Mouse (Mus musculus) neural tube, embryonic 13.5 days (tissue): Measurements from ENCODE around the gene Nfkbid. TPM values are rescaled to one million over a fixed set of nuclear protein-coding genes. Genes with fewer than 3 reads are reported as not detected.

Experiments used
- ATAC-seq: fragments of 200-750 bp; cut with Nextera tagmentation; 2 replicates; pipeline ENCODE4 v1.8.0; 2017; ENCODE audit warnings: low read depth, mild to moderate bottlenecking, moderate TSS enrichment, moderate library complexity
- H3K27ac ChIP-seq: fragments of 300-500 bp; sonication (generic); replicated peaks from 2 replicates; pipeline ENCODE4 v1.5.1; 2015; ENCODE audit warnings: moderate library complexity, mild to moderate bottlenecking, inconsistent platforms
- H3K27me3 ChIP-seq: fragments of 300-500 bp; sonication (generic); 2 replicates; pipeline ENCODE4 v1.6.1; 2015; ENCODE audit warnings: mild to moderate bottlenecking, inconsistent platforms
- H3K36me3 ChIP-seq: fragments of 300-500 bp; sonication (generic); 2 replicates; pipeline ENCODE4 v1.6.1; 2015; ENCODE audit warnings: mild to moderate bottlenecking, inconsistent platforms
- H3K4me1 ChIP-seq: fragments of 300-500 bp; sonication (generic); replicated peaks from 2 replicates; pipeline ENCODE4 v1.6.1; 2015; ENCODE audit warnings: inconsistent platforms
- H3K4me2 ChIP-seq: fragments of 300-500 bp; sonication (generic); 2 replicates; pipeline ENCODE4 v1.6.1; 2015; ENCODE audit warnings: inconsistent platforms, mild to moderate bottlenecking, moderate library complexity
- H3K4me3 ChIP-seq: fragments of 300-500 bp; sonication (generic); 2 replicates; pipeline ENCODE4 v1.5.1; 2015; ENCODE audit warnings: mild to moderate bottlenecking, inconsistent platforms
- H3K9ac ChIP-seq: fragments of 300-500 bp; sonication (generic); 2 replicates; pipeline ENCODE4 v1.6.1; 2015; ENCODE audit warnings: moderate library complexity, mild to moderate bottlenecking, inconsistent platforms
- H3K9me3 ChIP-seq: fragments of 300-500 bp; sonication (generic); 2 replicates; pipeline ENCODE4 v1.6.1; 2016; ENCODE audit warnings: inconsistent platforms
- WGBS: fragments of 180-500 bp; shearing (Covaris S2); methylation state at CpG from one replicate; pipeline ENCODE4 v1.1.7; 2015; 5-methylcytosine and 5-hydroxymethylcytosine counted together
- polyA plus RNA-seq: library from polyadenylated mRNA; unstranded; fragments of >200 nt; fragmentation: Nextera tagmentation; extraction: Ambion mirVana; gene quantifications from 2 replicates; pipeline ENCODE4 v1.2.1, GENCODE M21; 2015

The Nfkbid gene
- polyA plus RNA-seq, 1 experiment from 2014 or later = 2.8 TPM

GRCm38 (mm10) chr7:30411023-30411422 is 10.5 kb upstream of the Nfkbid start:
- no peaks in the 10 kb centered on the region for H3K9me3 ChIP-seq
- no peak overlapping the region for H3K27ac ChIP-seq
- 75% methylated on average over 3 of the region's 3 CpGs for WGBS
- H3K4me2 ChIP-seq = no peak overlapping the region
- H3K4me3 ChIP-seq = no peak overlapping the region
- no peaks in the 10 kb centered on the region for H3K36me3 ChIP-seq
- no peaks in the 10 kb centered on the region for H3K4me1 ChIP-seq
- no peak overlapping the region for H3K9ac ChIP-seq
- H3K27me3 ChIP-seq = 0 out of 2 replicates have a peak, but pooled peaks cover 3% of the 10 kb centered on the region
- no peak for ATAC-seq

GRCm38 (mm10) chr7:30412735-30413147 is 8.8 kb upstream of the Nfkbid start:
- H3K27me3 ChIP-seq = 0 out of 2 replicates have a peak, but pooled peaks cover 1% of the 10 kb centered on the region
- ATAC-seq = no peak
- H3K9me3 ChIP-seq = no peaks in the 10 kb centered on the region
- H3K4me2 ChIP-seq = no peak overlapping the region
- no peak overlapping the region for H3K4me3 ChIP-seq
- H3K27ac ChIP-seq = no peak overlapping the region
- 54% methylated on average over 4 of the region's 4 CpGs for WGBS
- no peaks in the 10 kb centered on the region for H3K36me3 ChIP-seq
- no peak overlapping the region for H3K9ac ChIP-seq
- no peaks in the 10 kb centered on the region for H3K4me1 ChIP-seq

DNA sequence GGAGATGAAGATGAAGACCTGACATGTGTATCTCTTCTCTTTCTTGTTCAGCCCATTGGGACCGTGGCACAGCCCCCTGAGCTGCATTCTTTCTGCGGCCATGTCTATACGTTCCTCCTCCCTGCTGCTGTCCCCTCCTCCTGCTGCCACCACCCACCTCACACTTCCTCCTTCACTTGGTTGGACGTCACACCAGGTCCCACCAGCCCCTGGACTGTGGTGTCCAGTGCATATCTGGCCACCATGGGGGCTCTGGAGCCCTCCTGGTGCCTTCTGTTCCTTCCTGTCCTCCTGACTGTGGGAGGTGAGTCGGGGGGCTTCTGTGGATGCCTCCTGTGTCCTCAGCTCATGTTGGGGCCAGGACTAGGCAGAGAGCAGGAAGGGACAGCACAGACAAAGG is 7.9 kb upstream of the Nfkbid start, which contains the start of gene Tyrobp:
Gene Tyrobp, plus strand, starts transcription at position 165 of the 400 bp plus-strand sequence.
- H3K27ac ChIP-seq = no peak within 1 kb of the TSS
- H3K36me3 ChIP-seq = no peaks in the 10 kb centered on the region
- H3K4me2 ChIP-seq = no peak within 1 kb of the TSS
- H3K4me3 ChIP-seq = no peak within 1 kb of the TSS
- no peak for ATAC-seq
- 72% methylated on average over 5 of the region's 5 CpGs for WGBS
- no peaks in the 10 kb centered on the region for H3K27me3 ChIP-seq
- no peaks in the 10 kb centered on the region for H3K9me3 ChIP-seq
- no peaks in the 10 kb centered on the region for H3K4me1 ChIP-seq
- H3K9ac ChIP-seq = no peak within 1 kb of the TSS

DNA sequence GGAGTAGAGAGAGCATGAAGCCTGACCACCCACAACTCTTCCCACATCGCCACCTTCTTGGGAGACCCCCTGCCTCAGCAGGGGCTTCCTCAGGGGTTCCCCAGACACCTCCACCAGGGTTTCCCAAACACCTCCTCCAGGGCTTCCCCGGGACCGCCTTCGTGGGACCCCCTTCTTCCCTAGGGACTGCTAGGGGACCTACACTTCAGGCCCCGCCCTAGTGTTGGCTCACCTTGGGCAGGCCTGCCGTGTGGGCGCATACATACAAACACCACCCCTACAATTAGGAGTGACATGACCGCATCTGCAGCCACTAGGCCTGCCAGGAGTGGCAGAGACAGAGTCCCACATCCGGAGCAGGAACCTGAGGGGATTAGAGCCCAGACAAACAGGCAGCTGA is 3.7 kb upstream of the Nfkbid start:
- no peaks in the 10 kb centered on the region for H3K9me3 ChIP-seq
- ATAC-seq = no peak
- H3K4me1 ChIP-seq = peaks cover 15% of the 10 kb centered on the region
- H3K4me3 ChIP-seq = no peak overlapping the region
- 80% methylated on average over 9 of the region's 9 CpGs for WGBS
- H3K4me2 ChIP-seq = no peak overlapping the region
- no peak overlapping the region for H3K27ac ChIP-seq
- peaks cover 12% of the 10 kb centered on the region; the same call in 1 of the 2 replicates for H3K27me3 ChIP-seq
- H3K9ac ChIP-seq = no peak overlapping the region
- no peaks in the 10 kb centered on the region for H3K36me3 ChIP-seq

DNA sequence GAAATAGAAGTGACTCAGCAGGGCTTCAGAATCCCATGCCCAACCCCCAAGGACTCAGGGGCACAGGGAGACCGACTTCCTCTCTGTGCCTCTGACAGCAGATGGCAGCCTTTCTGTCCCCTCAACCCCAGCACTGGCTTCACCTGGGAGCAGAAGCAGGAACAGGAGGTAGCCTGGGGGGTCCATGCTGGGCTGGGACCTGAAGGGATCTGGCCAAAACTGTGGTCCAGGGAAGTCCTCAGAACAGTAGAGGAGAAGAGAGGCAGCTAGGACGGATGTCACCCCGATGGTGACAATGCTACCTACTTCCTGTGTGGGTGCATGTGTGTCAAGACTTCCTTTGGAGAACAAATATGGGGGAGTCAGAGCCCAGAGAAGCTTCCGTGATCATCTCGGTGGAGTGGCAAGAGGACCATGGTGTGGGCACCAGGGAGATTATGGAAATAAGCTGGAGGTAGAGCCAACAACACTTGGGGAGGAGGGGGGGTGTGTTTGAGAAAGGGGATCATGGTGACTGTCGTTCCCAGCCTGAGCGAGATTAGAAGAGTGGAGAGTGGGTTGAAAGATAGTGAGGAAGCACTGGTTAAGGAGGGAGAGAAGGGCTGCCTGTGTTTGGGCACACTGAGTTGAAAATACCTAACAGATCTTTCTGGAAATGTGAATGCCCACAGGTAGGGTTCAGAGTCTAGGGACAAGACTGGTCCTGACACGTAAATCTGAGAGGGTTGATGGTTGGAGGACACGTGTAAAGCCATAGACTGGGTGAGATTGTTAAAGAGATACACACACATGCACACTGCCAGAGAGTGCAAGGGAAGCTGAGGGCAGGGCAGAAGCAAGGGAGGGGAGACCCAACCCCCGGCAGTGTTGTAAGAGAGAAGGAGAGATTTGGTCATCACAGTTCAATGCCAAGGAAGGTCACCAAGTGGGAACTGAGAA is 1.7 kb upstream of the Nfkbid start, which contains the start of gene Hcst:
Gene Hcst, minus strand, starts transcription at position 294 of the 939 bp plus-strand sequence.
- no peak within 1 kb of the TSS for H3K4me2 ChIP-seq
- H3K4me1 ChIP-seq = peaks cover 26% of the 10 kb centered on the region
- no peak within 1 kb of the TSS for H3K4me3 ChIP-seq
- no peak for ATAC-seq
- no peaks in the 10 kb centered on the region for H3K36me3 ChIP-seq
- WGBS = 77% methylated on average over 10 of the region's 10 CpGs
- H3K27ac ChIP-seq = no peak within 1 kb of the TSS
- no peaks in the 10 kb centered on the region for H3K9me3 ChIP-seq
- no peak within 1 kb of the TSS for H3K9ac ChIP-seq
- peaks cover 12% of the 10 kb centered on the region; the same call in 1 of the 2 replicates for H3K27me3 ChIP-seq

DNA sequence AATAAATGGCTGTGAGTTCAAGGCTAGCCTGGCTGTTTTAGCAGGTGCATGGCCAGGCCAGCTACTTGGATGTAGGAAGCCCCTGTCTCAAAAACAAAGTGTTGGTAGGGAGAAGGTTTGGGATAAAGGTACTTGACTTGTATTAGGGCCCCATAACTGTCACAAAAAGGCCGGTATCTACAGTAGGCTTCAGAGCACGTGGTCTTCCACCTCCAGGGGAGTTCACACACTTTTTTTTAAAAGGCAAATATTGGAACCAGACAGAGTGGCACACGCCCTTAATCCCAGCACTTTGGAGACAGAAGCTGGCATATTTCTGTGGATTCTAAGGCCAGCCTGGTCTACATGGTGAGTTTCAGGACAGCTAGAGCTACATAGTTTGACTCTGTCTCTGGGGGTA is 859 bp upstream of the Nfkbid start:
- Histone ChIP-seq H3K36me3 (peaks cover 6% of the 10 kb centered on the region), H3K4me3 (no peak overlapping the region), H3K9ac (no peak overlapping the region), H3K4me1 (peaks cover 26% of the 10 kb centered on the region), H3K27ac (no peak overlapping the region), H3K4me2 (no peak overlapping the region), H3K27me3 (peaks cover 12% of the 10 kb centered on the region; the same call in 1 of the 2 replicates), H3K9me3 (no peaks in the 10 kb centered on the region)
- 90% methylated on average over 3 of the region's 3 CpGs for WGBS
- no peak for ATAC-seq

DNA sequence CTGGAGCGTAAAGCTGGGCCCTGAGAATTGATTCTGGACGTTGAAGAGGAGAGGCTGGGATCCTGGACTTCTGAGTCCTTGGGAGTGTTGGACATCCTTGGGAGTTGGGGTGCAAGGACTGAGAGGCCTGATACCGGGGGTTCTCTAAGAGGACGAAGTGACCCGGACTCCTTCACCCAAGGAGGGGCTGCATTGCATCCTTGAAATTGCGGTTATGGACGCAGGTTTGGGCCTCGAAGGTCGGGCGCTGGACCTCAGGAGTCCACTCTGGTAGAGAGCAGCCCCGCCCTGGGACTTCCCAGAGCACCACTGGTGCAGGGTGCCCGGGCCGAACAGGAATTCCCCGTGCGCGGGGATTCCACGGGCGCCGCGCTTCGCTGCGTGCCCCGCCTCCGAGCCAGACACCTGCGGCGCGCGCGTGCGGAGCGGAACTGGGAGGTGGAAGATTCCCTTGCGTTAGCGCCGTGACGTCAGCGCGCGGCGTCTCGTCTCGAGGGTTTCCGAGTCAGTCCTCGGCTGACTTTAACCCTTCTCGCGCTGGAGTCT is 431 bp downstream of the Nfkbid start:
- H3K4me1 ChIP-seq = peaks cover 26% of the 10 kb centered on the region
- no peaks in the 10 kb centered on the region for H3K9me3 ChIP-seq
- peak overlapping the region; percentile 61 for H3K4me3 ChIP-seq
- H3K4me2 ChIP-seq = peak overlapping the region; percentile 96
- H3K27me3 ChIP-seq = peaks cover 12% of the 10 kb centered on the region; the same call in 1 of the 2 replicates
- peak; percentile 94 for ATAC-seq
- WGBS = under 1% methylated on average over 45 of the region's 45 CpGs
- peak overlapping the region; percentile 46 for H3K27ac ChIP-seq
- H3K9ac ChIP-seq = peak overlapping the region; percentile 76
- H3K36me3 ChIP-seq = peaks cover 15% of the 10 kb centered on the region

DNA sequence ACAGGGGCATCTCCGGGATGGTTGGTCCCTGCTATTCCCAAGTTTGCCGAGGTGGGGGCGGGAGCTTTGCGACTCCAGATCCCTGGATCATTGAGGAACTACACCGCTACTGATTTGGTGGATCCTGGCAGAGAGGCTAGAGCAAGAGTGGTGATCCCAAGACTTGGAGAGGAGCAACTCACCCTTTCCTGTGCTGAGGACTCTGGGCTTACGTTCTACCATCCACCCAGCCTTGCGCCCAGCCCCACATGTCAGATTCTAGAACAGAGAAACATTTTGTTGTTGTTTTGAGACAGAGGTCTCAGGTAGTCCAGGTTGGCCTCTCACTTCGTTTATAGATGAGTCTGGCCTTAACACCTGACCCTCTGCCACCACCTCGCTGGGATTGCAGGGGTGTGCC is 1.0 kb downstream of the Nfkbid start:
- WGBS = 19% methylated on average over 9 of the region's 9 CpGs
- H3K9ac ChIP-seq = peak overlapping the region; percentile 76
- peak overlapping the region; percentile 96 for H3K4me2 ChIP-seq
- H3K27me3 ChIP-seq = peaks cover 12% of the 10 kb centered on the region; the same call in 1 of the 2 replicates
- peaks cover 19% of the 10 kb centered on the region for H3K36me3 ChIP-seq
- H3K4me1 ChIP-seq = peaks cover 26% of the 10 kb centered on the region
- peak overlapping the region; percentile 46 for H3K27ac ChIP-seq
- ATAC-seq = peak; percentile 61
- H3K9me3 ChIP-seq = no peaks in the 10 kb centered on the region
- H3K4me3 ChIP-seq = peak overlapping the region; percentile 61

GRCm38 (mm10) chr7:30423071-30423641 is 1.6 kb downstream of the Nfkbid start:
- ATAC-seq = no peak
- Histone ChIP-seq H3K9ac (peak overlapping the region; percentile 76), H3K4me2 (peak overlapping the region; percentile 96), H3K4me1 (peaks cover 26% of the 10 kb centered on the region), H3K27me3 (peaks cover 12% of the 10 kb centered on the region; the same call in 1 of the 2 replicates), H3K9me3 (no peaks in the 10 kb centered on the region), H3K36me3 (peaks cover 19% of the 10 kb centered on the region), H3K4me3 (peak overlapping the region; percentile 61), H3K27ac (0 out of 2 replicates have a peak overlapping the region, but pooled peaks have one; percentile 33)
- 51% methylated on average over 23 of the region's 23 CpGs for WGBS

DNA sequence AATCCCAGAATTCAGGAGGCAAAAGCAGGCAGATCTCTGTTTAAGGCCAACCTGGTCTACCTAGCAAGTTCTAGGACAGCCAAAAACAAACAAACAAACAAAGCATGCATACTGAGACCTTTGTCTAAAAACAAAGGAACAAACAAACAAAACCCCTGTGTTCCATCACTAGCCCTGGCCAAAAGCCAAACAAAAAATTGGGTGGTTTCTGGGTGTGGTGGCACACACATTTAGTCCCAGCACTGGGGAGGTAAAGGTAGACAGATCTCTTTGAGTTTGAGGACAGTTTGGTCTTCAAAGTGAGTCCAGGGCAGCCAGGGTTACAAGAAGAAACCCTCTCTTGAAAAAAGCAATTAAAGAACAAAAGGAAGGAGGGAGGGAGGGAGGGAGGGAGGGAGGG is 7.8 kb downstream of the Nfkbid start:
- no peaks in the 10 kb centered on the region for H3K9me3 ChIP-seq
- no peak overlapping the region for H3K9ac ChIP-seq
- no peak for ATAC-seq

DNA sequence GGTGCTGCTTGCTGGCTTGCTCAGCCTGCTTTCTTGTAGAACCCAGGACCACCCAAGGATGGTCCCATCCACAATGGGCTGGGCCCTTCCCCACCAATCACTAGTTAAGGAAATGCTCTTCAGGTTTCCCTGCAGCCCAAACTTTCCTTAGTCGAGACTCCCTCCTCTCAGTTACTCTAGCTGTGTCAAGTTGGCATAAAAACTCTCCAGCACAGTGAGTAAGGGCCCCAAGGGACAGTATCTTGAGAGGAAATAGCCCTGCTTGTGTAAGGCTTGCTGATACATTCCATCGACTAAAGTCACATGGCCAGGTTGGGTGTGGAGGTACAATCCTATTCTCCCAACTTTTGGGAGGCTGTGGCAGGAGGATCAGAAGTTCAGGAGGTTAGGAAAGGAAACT is 8.7 kb downstream of the Nfkbid start:
- ATAC-seq = no peak
- H3K27ac ChIP-seq = no peak overlapping the region
- 64% methylated on average over 2 of the region's 2 CpGs for WGBS

More for the DNA sequence above, 7.8 kb downstream of the Nfkbid start:
- Histone ChIP-seq H3K36me3 (peaks cover 19% of the 10 kb centered on the region), H3K27me3 (no peaks in the 10 kb centered on the region), H3K4me1 (no peaks in the 10 kb centered on the region), H3K4me2 (no peak overlapping the region), H3K27ac (no peak overlapping the region), H3K4me3 (no peak overlapping the region)

DNA sequence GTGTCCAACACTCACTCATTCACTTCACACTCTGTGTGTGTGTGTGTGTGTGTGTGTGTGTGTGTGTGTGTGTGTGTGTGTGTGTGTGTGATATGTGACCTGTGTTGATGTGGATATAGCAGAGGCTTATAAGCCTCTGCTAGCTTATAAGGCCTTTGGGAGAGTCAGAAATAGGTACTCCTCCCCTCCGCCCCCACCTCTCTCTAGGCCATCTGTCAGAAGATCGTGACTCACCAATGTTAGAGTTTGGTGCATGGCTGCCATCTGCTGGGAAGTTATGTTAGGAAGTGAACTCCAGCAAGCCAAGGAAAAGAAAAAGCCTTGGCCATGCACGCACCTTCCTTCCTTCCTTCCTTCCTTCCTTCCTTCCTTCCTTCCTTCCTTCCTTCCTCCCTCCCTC is 10.3 kb downstream of the Nfkbid start:
- Histone ChIP-seq H3K4me2 (no peak overlapping the region), H3K4me3 (no peak overlapping the region), H3K9ac (no peak overlapping the region), H3K36me3 (peaks cover 29% of the 10 kb centered on the region), H3K4me1 (no peaks in the 10 kb centered on the region), H3K27ac (no peak overlapping the region), H3K27me3 (no peaks in the 10 kb centered on the region), H3K9me3 (no peaks in the 10 kb centered on the region)
- 8% methylated on average over 3 of the region's 3 CpGs for WGBS
- ATAC-seq = peak; percentile 76

More for the DNA sequence above, 8.7 kb downstream of the Nfkbid start:
- Histone ChIP-seq H3K9ac (no peak overlapping the region), H3K4me2 (no peak overlapping the region), H3K36me3 (peaks cover 26% of the 10 kb centered on the region), H3K27me3 (no peaks in the 10 kb centered on the region), H3K4me1 (no peaks in the 10 kb centered on the region), H3K9me3 (no peaks in the 10 kb centered on the region), H3K4me3 (no peak overlapping the region)
